Mouse (Mus musculus) spleen, adult 12 weeks (tissue): Measurements from ENCODE around the gene Ccl1.

Experiments used
- DNase-seq: peaks from one replicate; pipeline ENCODE4 v3.0.0; 2022; ENCODE audit warnings: low spot score

Ccl1 gene

GRCm38 (mm10) chr11:82205221-82205620 lies 100.3 kb downstream of the Ccl1 start:
- no peak for DNase-seq

GRCm38 (mm10) chr11:82203706-82204105 lies 101.8 kb downstream of the Ccl1 start:
- no peak for DNase-seq

- DNase-seq = no peak
Observed at GRCm38 (mm10) chr11:82197774-82198173, 107.7 kb downstream of the Ccl1 start.

GRCm38 (mm10) chr11:82194980-82195379 lies 110.5 kb downstream of the Ccl1 start:
- no peak for DNase-seq

- no peak for DNase-seq
Observed at GRCm38 (mm10) chr11:82193826-82194225, 111.7 kb downstream of the Ccl1 start.

- no peak for DNase-seq
Observed at GRCm38 (mm10) chr11:82189782-82190563, 115.5 kb downstream of the Ccl1 start.

- DNase-seq = no peak
Observed at GRCm38 (mm10) chr11:82185684-82186083, 119.8 kb downstream of the Ccl1 start.

GRCm38 (mm10) chr11:82183281-82183935 lies 122.1 kb downstream of the Ccl1 start:
- no peak for DNase-seq

- DNase-seq = no peak
Observed at GRCm38 (mm10) chr11:82182401-82182800, 123.1 kb downstream of the Ccl1 start.

- no peak for DNase-seq
Observed at GRCm38 (mm10) chr11:82181331-82181730, 124.2 kb downstream of the Ccl1 start.

GRCm38 (mm10) chr11:82178161-82178560 lies 127.3 kb downstream of the Ccl1 start:
- DNase-seq = no peak

GRCm38 (mm10) chr11:82177711-82178110 lies 127.8 kb downstream of the Ccl1 start:
- DNase-seq = no peak

- no peak for DNase-seq
Observed at GRCm38 (mm10) chr11:82174794-82175193, 130.7 kb downstream of the Ccl1 start.

- no peak for DNase-seq
Observed at GRCm38 (mm10) chr11:82173491-82173890, 132.0 kb downstream of the Ccl1 start.

- DNase-seq = no peak
Observed at GRCm38 (mm10) chr11:82171316-82172071, 134.0 kb downstream of the Ccl1 start.

- DNase-seq = no peak
Observed at GRCm38 (mm10) chr11:82169456-82169855, 136.0 kb downstream of the Ccl1 start.

GRCm38 (mm10) chr11:82168308-82168707 lies 137.2 kb downstream of the Ccl1 start:
- DNase-seq = no peak

GRCm38 (mm10) chr11:82163285-82163684 lies 142.2 kb downstream of the Ccl1 start:
- no peak for DNase-seq

- DNase-seq = no peak
Observed at GRCm38 (mm10) chr11:82159126-82159525, 146.4 kb downstream of the Ccl1 start.

- no peak for DNase-seq
Observed at GRCm38 (mm10) chr11:82139492-82140094, 165.9 kb downstream of the Ccl1 start.

GRCm38 (mm10) chr11:82136196-82136595 lies 169.3 kb downstream of the Ccl1 start:
- no peak for DNase-seq

GRCm38 (mm10) chr11:82132977-82133376 lies 172.5 kb downstream of the Ccl1 start:
- no peak for DNase-seq
